Mouse (Mus musculus) megakaryocyte progenitor cell, adult 5-6 weeks (primary cell): ENCODE data around the gene Ptprj. TPM values are rescaled to one million over a fixed set of nuclear protein-coding genes. Genes with fewer than 3 reads are reported as not detected.
"Not testable (repeated sequence)": the region's sequence is repeated elsewhere in the genome, so short reads cannot be mapped to it uniquely, and the experiment has no call there.

Source experiments
- ATAC-seq: replicated peaks from 2 replicates; pipeline ENCODE4 v1.8.0; 2016; ENCODE audit warnings: mild to moderate bottlenecking, moderate TSS enrichment, inconsistent platforms; ENCODE audit not compliant: poor library complexity
- total RNA-seq, 2 experiments: library from RNA; stranded (forward) in 1 of 2; stranded (reverse) in 1 of 2; fragments of 157-497, 149-512 nt in 1 of 2; fragments of 200-1000 nt in 1 of 2; gene quantifications; 2 replicates each; pipeline versions ENCODE4 v1.2.3 to v1.2.4; 2015 to 2017

Ptprj gene
- total RNA-seq, 2 experiments from 2014 or later, result 15.4 to 20.2 TPM

GRCm38 (mm10) chr2:90487471-90488238 lies 92.8 kb downstream of the Ptprj start:
- ATAC-seq, result peak; percentile 63

- no peak for ATAC-seq
Observed at GRCm38 (mm10) chr2:90486226-90486755, 94.2 kb downstream of the Ptprj start.

DNA sequence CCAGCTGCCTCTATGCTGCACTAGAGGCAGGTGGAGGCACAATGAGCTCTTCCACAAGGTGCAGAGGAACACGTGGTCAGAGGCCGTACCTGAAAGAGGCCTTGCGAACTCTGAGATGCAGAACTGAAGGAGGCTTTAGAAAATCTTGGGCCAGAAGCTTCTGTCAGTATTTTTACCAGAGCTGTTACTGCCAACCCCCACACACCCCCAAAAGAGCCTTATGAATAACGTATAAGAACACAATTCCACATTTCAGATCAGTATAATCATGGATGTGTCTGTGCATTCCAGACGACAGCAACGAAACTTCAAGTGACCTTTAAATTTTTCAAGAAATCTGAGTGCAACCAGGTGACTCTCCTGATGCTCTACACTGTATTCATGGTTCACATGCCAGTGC lies 98.9 kb downstream of the Ptprj start:
- ATAC-seq, result no peak

DNA sequence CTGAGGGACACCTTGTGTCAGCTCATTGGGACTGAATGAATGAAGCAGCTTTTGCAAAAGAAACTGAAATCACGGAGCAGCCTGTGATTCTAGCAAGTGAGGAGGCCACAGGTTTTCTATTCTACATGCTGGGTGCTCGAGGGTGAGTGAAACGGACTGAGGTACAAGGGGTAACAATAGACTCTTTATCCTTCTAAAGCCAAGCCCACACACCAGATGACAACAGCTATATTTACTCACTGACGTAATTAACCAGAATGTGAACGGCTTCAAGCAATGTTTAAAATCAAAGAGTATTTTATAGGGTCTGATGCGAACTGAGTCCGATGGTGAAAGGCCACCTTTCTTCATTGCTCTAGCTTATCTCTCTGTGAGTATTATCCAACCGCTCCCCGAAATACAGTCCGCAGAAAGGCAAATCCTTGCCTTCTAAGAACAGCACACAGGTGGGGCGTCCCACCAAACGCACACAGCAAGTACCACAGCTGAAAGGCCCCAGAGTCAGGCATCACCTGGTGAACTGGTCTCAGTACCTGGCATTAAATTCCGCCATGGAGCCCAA lies 99.6 kb downstream of the Ptprj start:
- no peak for ATAC-seq

- peak; percentile 15; the same call in 1 of the 2 replicates for ATAC-seq
Observed at GRCm38 (mm10) chr2:90478531-90478930, 101.9 kb downstream of the Ptprj start.

DNA sequence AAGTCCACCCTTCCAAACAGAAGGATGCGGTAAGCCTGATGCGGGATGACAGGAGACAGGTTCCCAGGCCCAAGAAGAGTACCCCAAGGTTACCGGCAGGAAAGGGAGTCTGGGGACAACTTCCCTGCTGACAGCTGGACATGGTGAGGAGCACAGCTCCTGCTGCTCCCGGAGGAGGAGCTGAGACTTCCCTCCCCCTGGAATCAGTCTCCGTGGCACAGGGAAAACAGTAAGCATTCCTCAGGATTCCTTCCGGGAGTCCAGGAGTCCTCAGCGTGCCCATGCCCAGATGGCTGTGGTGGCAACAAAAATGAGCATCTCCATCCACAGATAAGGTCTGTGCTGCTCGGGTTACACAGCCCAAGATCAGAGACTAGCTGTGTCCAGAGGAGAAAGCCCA lies 102.8 kb downstream of the Ptprj start:
- ATAC-seq, result no peak

DNA sequence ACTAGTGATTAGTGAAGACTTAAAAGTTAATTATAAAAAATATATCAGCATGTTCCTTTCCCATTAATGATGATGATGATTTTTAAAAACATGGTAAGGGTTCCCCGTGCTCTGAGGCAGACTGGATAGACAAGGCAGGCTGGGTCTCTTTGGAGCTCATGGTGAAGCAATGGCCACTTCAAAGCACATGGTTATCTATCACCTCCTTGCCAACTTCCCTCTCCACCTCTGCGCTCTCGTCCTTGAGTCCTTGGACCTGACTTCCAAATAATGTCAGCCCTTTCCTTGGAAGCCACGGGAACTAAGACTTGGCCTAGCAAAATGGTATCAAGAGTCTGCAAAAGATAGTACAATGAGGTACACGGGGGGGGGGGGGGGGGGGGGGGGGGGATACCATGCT lies 103.7 kb downstream of the Ptprj start:
- ATAC-seq, result no peak

DNA sequence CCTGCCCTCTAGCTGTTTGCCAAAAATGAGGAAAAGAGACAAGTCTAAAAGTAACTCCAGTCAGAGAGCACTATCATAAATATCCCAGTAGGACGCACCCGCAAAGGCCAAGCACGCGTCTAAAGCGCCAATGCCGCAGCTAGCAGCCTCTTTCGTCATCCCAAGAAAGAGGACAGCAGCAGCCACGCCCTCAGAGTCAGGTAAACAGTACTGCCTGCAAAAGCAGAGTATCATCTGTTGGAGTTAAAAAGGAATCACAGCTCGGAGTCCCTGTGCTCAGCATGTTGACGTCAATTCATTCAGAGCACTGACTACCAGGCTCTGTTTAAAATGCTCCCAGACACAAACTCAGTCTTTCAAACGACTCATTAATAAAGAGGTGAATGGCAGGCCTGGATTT lies 104.1 kb downstream of the Ptprj start:
- no peak for ATAC-seq

GRCm38 (mm10) chr2:90474593-90475405 lies 105.6 kb downstream of the Ptprj start:
- ATAC-seq, result peak; percentile 85

DNA sequence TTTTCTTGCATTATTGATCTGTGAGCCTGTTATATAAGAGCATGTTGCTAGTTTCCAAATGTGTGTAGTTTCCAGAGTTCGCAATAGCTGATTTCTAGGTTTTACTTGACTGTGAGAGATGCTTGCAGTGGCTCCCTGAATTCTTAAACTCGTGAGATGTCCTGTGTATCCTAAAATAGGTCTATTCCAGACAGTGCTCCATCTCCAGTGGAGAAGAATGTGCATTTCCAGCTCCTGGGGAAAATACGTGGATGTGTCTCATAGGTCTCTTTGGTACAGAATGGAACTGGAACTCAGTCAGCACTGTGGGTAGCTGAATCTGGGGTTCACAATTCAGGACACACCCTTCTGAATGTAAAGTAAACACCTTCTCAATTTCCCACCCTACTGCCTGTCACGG lies 107.7 kb downstream of the Ptprj start:
- no peak for ATAC-seq

- ATAC-seq, result no peak
Observed at GRCm38 (mm10) chr2:90470122-90470521, 110.3 kb downstream of the Ptprj start.

GRCm38 (mm10) chr2:90466480-90466879 lies 114.0 kb downstream of the Ptprj start:
- ATAC-seq, result no peak

GRCm38 (mm10) chr2:90463735-90464134 lies 116.7 kb downstream of the Ptprj start:
- ATAC-seq, result peak; percentile 84

DNA sequence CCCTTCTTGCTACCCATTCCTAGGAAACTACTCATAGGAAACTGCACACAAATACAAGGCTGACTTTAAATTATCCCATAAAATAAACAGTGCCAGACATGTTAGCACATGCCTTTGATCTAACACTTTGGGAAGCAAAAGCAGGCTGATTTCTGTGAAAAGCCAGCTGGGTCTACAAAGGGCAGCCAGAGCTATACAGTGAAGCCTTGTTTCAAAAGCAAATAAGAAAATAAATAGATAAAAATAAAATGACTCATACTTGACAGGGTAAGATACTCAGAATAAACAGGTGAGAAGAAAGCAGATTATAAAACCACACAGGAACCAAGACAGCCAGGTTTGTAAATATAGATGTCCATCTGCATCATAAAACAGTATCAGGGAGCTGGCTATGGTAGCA lies 118.2 kb downstream of the Ptprj start:
- no peak for ATAC-seq

DNA sequence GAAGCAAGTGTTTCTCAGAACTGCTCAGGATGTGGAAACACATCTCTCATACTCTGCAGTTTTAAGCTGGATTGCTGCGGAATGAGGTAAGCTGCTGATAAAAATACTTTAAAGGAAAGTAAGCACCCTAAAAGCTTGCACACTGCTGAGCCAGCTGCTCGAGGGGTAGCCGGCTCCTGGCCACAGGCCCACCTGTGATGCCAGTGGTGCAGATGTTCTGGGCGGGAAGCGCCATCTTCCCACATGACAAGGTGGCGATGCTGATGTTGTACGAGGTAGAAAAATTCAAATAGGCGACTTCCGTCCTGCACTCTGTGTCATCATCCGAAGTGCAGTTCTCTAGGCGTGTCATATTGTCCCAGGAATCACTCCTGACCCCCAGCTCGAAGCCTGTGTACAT lies 122.5 kb downstream of the Ptprj start:
- no peak for ATAC-seq

- no peak for ATAC-seq
Observed at GRCm38 (mm10) chr2:90452380-90452779, 128.1 kb downstream of the Ptprj start.

- ATAC-seq, result no peak
Observed at GRCm38 (mm10) chr2:90448967-90449740, 131.3 kb downstream of the Ptprj start.

- no peak for ATAC-seq
Observed at GRCm38 (mm10) chr2:90443811-90444210, 136.6 kb downstream of the Ptprj start.

DNA sequence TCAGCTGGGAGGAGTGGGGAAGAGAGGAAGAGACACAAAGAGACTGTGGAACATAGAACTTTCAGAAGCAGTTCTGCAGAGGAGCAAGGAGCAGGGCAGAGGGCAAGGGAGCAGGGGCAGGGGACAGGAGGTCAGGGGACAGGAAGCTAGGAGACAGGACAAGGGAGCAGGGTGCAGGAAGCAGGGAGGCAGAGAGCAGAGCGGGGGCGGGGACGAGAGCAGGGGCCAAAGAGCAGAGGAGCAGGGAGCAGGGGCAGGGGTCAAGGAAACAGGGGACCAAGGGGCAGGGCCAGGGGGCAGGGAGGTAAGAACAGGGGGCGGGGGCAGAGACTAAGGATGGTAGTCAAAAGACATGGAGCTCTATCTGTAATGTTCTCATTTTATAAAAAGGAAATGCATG lies 138.6 kb downstream of the Ptprj start:
- not testable (repeated sequence) for ATAC-seq

GRCm38 (mm10) chr2:90440169-90440568 lies 140.3 kb downstream of the Ptprj start:
- ATAC-seq, result not testable (repeated sequence)

GRCm38 (mm10) chr2:90437453-90437852 lies 143.0 kb downstream of the Ptprj start:
- ATAC-seq, result peak; percentile 95
